Mouse (Mus musculus) kidney, embryonic 14.5 days (tissue): ENCODE results near the gene Slc46a2. TPM values are rescaled to one million over a fixed set of nuclear protein-coding genes. Genes with fewer than 3 reads are reported as not detected.
A peak's percentile ranks its signal among the peaks of the same experiment; 100 is the strongest.

Experiments
- ATAC-seq: fragments of 200-750 bp; cut with Nextera tagmentation; 2 replicates; pipeline ENCODE4 v1.8.0; 2017; ENCODE audit warnings: moderate number of reproducible peaks, mild to moderate bottlenecking, moderate TSS enrichment, moderate library complexity; ENCODE audit not compliant: low FRiP score, low TSS enrichment
- H3K27ac ChIP-seq: fragments of 300-500 bp; sonication (generic); 2 replicates; pipeline ENCODE4 v1.5.1; 2014; ENCODE audit warnings: low read depth, mild to moderate bottlenecking, low read length, moderate library complexity, mixed read lengths
- H3K27me3 ChIP-seq: fragments of 300-500 bp; sonication (generic); 2 replicates; pipeline ENCODE4 v1.6.1; 2014; ENCODE audit warnings: mild to moderate bottlenecking, low read length; ENCODE audit not compliant: control insufficient read depth, insufficient read depth
- H3K36me3 ChIP-seq: fragments of 300-500 bp; sonication (generic); 2 replicates; pipeline ENCODE4 v1.6.1; 2014; ENCODE audit warnings: low read length, mixed read lengths; ENCODE audit not compliant: control insufficient read depth, insufficient read depth
- H3K4me1 ChIP-seq: fragments of 300-500 bp; sonication (generic); 2 replicates; pipeline ENCODE4 v1.6.1; 2014; ENCODE audit warnings: low read length, mixed read lengths; ENCODE audit not compliant: control insufficient read depth, insufficient read depth
- H3K4me2 ChIP-seq: fragments of 300-500 bp; sonication (generic); replicated peaks from 2 replicates; pipeline ENCODE4 v1.6.1; 2014; ENCODE audit warnings: low read depth, mild to moderate bottlenecking, low read length
- H3K4me3 ChIP-seq: fragments of 300-500 bp; sonication (generic); 2 replicates; pipeline ENCODE4 v1.5.1; 2014; ENCODE audit warnings: mild to moderate bottlenecking, low read length
- H3K9ac ChIP-seq: fragments of 300-500 bp; sonication (generic); 2 replicates; pipeline ENCODE4 v1.6.1; 2014; ENCODE audit warnings: low read depth, mild to moderate bottlenecking, low read length, moderate library complexity
- H3K9me3 ChIP-seq: fragments of 300-500 bp; sonication (generic); 2 replicates; pipeline ENCODE4 v1.6.1; 2016; ENCODE audit warnings: low read length; ENCODE audit not compliant: control insufficient read depth
- WGBS: fragments of 180-500 bp; shearing (Covaris S2); extraction: QIAGEN DNeasy Blood & Tissue Kit; methylation state at CpG from one replicate; pipeline ENCODE4 v1.1.7; 2014; 5-methylcytosine and 5-hydroxymethylcytosine counted together
- polyA plus RNA-seq: library from polyadenylated mRNA; unstranded; fragments of >200 nt; fragmentation: Nextera tagmentation; extraction: Ambion mirVana; gene quantifications from 2 replicates; pipeline ENCODE4 v1.2.1, GENCODE M21; 2014

Slc46a2 gene
- polyA plus RNA-seq, 1 experiment from 2014 or later = not detected

GRCm38 (mm10) chr4:59870433-59870832 is 44.4 kb downstream of the Slc46a2 start:
- 92% methylated on average over 6 of the region's 6 CpGs for WGBS
- ATAC-seq = no peak
- H3K27ac ChIP-seq = no peak overlapping the region

GRCm38 (mm10) chr4:59869488-59870057 is 45.3 kb downstream of the Slc46a2 start:
- H3K4me3 ChIP-seq = no peak overlapping the region
- H3K4me2 ChIP-seq = no peak overlapping the region
- H3K4me1 ChIP-seq = no peaks in the 10 kb centered on the region
- no peak overlapping the region for H3K27ac ChIP-seq
- no peaks in the 10 kb centered on the region for H3K27me3 ChIP-seq
- no peak overlapping the region for H3K9ac ChIP-seq
- H3K36me3 ChIP-seq = no peaks in the 10 kb centered on the region
- no peaks in the 10 kb centered on the region for H3K9me3 ChIP-seq
- ATAC-seq = no peak
- 68% methylated on average over 6 of the region's 6 CpGs for WGBS

More at GRCm38 (mm10) chr4:59870433-59870832, 44.4 kb downstream of the Slc46a2 start:
- Histone ChIP-seq H3K4me1 (no peaks in the 10 kb centered on the region), H3K4me3 (no peak overlapping the region), H3K9me3 (no peaks in the 10 kb centered on the region), H3K4me2 (no peak overlapping the region), H3K9ac (no peak overlapping the region), H3K36me3 (no peaks in the 10 kb centered on the region), H3K27me3 (no peaks in the 10 kb centered on the region)

GRCm38 (mm10) chr4:59868086-59868485 is 46.8 kb downstream of the Slc46a2 start:
- Histone ChIP-seq H3K4me3 (no peak overlapping the region), H3K9me3 (no peaks in the 10 kb centered on the region), H3K27me3 (no peaks in the 10 kb centered on the region), H3K36me3 (no peaks in the 10 kb centered on the region), H3K4me1 (no peaks in the 10 kb centered on the region), H3K4me2 (no peak overlapping the region), H3K27ac (no peak overlapping the region), H3K9ac (no peak overlapping the region)
- ATAC-seq = no peak
- 87% methylated on average over 11 of the region's 11 CpGs for WGBS

- 76% methylated on average over 6 of the region's 6 CpGs for WGBS
Measured at GRCm38 (mm10) chr4:59863869-59864268, 51.0 kb downstream of the Slc46a2 start.

GRCm38 (mm10) chr4:59862335-59862734 is 52.5 kb downstream of the Slc46a2 start:
- H3K9me3 ChIP-seq = no peaks in the 10 kb centered on the region
- ATAC-seq = no peak
- H3K4me3 ChIP-seq = no peak overlapping the region
- no peaks in the 10 kb centered on the region for H3K4me1 ChIP-seq
- no peaks in the 10 kb centered on the region for H3K27me3 ChIP-seq
- no peak overlapping the region for H3K9ac ChIP-seq
- 94% methylated on average over 1 of the region's 1 CpGs for WGBS
- no peak overlapping the region for H3K27ac ChIP-seq
- no peaks in the 10 kb centered on the region for H3K36me3 ChIP-seq
- no peak overlapping the region for H3K4me2 ChIP-seq

More at GRCm38 (mm10) chr4:59863869-59864268, 51.0 kb downstream of the Slc46a2 start:
- Histone ChIP-seq H3K4me2 (no peak overlapping the region), H3K36me3 (no peaks in the 10 kb centered on the region), H3K27ac (no peak overlapping the region), H3K4me3 (no peak overlapping the region), H3K4me1 (no peaks in the 10 kb centered on the region), H3K27me3 (no peaks in the 10 kb centered on the region), H3K9me3 (no peaks in the 10 kb centered on the region), H3K9ac (no peak overlapping the region)
- ATAC-seq = no peak

GRCm38 (mm10) chr4:59861871-59862270 is 53.0 kb downstream of the Slc46a2 start:
- H3K9ac ChIP-seq = no peak overlapping the region
- no peak for ATAC-seq
- no peaks in the 10 kb centered on the region for H3K4me1 ChIP-seq
- no peak overlapping the region for H3K4me2 ChIP-seq
- no peaks in the 10 kb centered on the region for H3K27me3 ChIP-seq
- 57% methylated on average over 4 of the region's 4 CpGs for WGBS
- H3K4me3 ChIP-seq = no peak overlapping the region
- no peaks in the 10 kb centered on the region for H3K9me3 ChIP-seq
- H3K27ac ChIP-seq = no peak overlapping the region
- H3K36me3 ChIP-seq = no peaks in the 10 kb centered on the region

GRCm38 (mm10) chr4:59860431-59860830 is 54.4 kb downstream of the Slc46a2 start:
- Histone ChIP-seq H3K36me3 (no peaks in the 10 kb centered on the region), H3K4me3 (no peak overlapping the region), H3K4me2 (no peak overlapping the region), H3K9me3 (no peaks in the 10 kb centered on the region), H3K27me3 (no peaks in the 10 kb centered on the region), H3K4me1 (no peaks in the 10 kb centered on the region), H3K27ac (no peak overlapping the region), H3K9ac (no peak overlapping the region)
- no peak for ATAC-seq
- WGBS = 52% methylated on average over 2 of the region's 2 CpGs

GRCm38 (mm10) chr4:59859693-59860425 is 55.0 kb downstream of the Slc46a2 start:
- Histone ChIP-seq H3K27ac (no peak overlapping the region), H3K4me2 (no peak overlapping the region), H3K9ac (no peak overlapping the region), H3K9me3 (no peaks in the 10 kb centered on the region), H3K4me3 (no peak overlapping the region), H3K36me3 (no peaks in the 10 kb centered on the region), H3K27me3 (no peaks in the 10 kb centered on the region), H3K4me1 (no peaks in the 10 kb centered on the region)
- WGBS = 52% methylated on average over 16 of the region's 16 CpGs
- peak; percentile 80; the same call in 1 of the 2 replicates for ATAC-seq
